Mouse (Mus musculus): ENCODE data around the gene Met.

Met gene

GRCm38 (mm10) chr6:17611352-17612010, 147.9 kb downstream of the Met start:
- DNase-seq (ENCODE audit: low spot score) = no peak

GRCm38 (mm10) chr6:17612652-17613051, 149.1 kb downstream of the Met start:
- DNase-seq (ENCODE audit: low spot score) = no peak

GRCm38 (mm10) chr6:17620823-17621222, 157.2 kb downstream of the Met start:
- DNase-seq (ENCODE audit: low spot score) = no peak

- no peak for DNase-seq (ENCODE audit: low spot score)
These were observed 157.8 kb downstream of the Met start for GRCm38 (mm10) chr6:17621436-17621835.
